Mouse (Mus musculus): ENCODE measurements around the gene Ppia. TPM values are rescaled to one million over a fixed set of nuclear protein-coding genes. Genes with fewer than 3 reads are reported as not detected.

The Ppia gene
- polyA plus RNA-seq, 1 experiment from 2014 or later = 4,008 TPM

DNA sequence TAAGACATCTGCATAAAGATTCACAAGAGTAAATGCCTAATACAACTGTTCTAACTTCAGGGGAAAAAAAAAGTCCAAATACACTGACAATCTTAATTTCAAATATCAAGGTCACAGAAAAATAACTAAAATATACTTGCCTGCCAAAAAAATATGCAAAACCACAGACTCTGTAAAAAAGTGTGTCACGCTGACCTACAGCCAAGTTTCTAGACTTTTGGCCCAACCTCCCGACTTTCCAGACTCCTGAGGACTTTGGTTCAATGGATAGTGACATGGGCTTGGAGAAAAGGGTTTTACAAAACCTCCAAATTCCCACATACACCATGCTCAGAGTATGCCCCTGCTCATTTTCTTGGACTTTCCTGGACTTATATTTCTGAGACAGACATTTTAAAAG, 53.3 kb downstream of the Ppia start:
- Histone ChIP-seq H3K27me3 (ENCODE audit: control insufficient read depth, insufficient read depth, low read depth, low read length) (no peaks in the 10 kb centered on the region), H3K4me2 (ENCODE audit: low read length) (no peak overlapping the region), H3K9me3 (replicated peaks; ENCODE audit: control insufficient read depth, low read length, poor library complexity, severe bottlenecking) (no peaks in the 10 kb centered on the region), H3K27ac (ENCODE audit: low read length) (no peak overlapping the region), H3K4me3 (ENCODE audit: low read depth, low read length) (no peak overlapping the region), H3K4me1 (ENCODE audit: control insufficient read depth, insufficient read depth, low read length) (peaks cover 46% of the 10 kb centered on the region), H3K36me3 (ENCODE audit: control insufficient read depth, insufficient read depth, low read length) (peaks cover 8% of the 10 kb centered on the region; the same call in 1 of the 2 replicates), H3K9ac (ENCODE audit: low read depth, low read length) (no peak overlapping the region)
- 69% methylated on average over 2 of the region's 2 CpGs for WGBS
- no peak for ATAC-seq

Small RNA genes lying within 50 kb of the gene (microRNA-seq; reads per million reads assigned to microRNA genes)
- 3.3 reads per million, percentile 16 among the genes with 10 or more reads in this experiment for gene Mir7651

Other genes with a start within 250 kb of the Ppia start
- gene A730071L15Rik, start 215.4 kb upstream of the Ppia start, polyA plus RNA-seq (2015; fragmentation: Nextera tagmentation; extraction: Ambion mirVana) = 0.51 and 0.63 TPM in 2 replicates
- 80.2 TPM in 2 replicates for gene Nudcd3, start 215.0 kb upstream of the Ppia start, polyA plus RNA-seq (2015; fragmentation: Nextera tagmentation; extraction: Ambion mirVana)
- gene Npc1l1, start 185.3 kb upstream of the Ppia start, polyA plus RNA-seq (2015; fragmentation: Nextera tagmentation; extraction: Ambion mirVana) = 0.08 and 0.14 TPM in 2 replicates
- gene Ddx56, start 147.7 kb upstream of the Ppia start, polyA plus RNA-seq (2015; fragmentation: Nextera tagmentation; extraction: Ambion mirVana) = 68.9 and 70.1 TPM in 2 replicates
- 115 and 118 TPM in 2 replicates for gene Tmed4, start 140.6 kb upstream of the Ppia start, polyA plus RNA-seq (2015; fragmentation: Nextera tagmentation; extraction: Ambion mirVana)
- gene Ogdh, start 123.8 kb upstream of the Ppia start, polyA plus RNA-seq (2015; fragmentation: Nextera tagmentation; extraction: Ambion mirVana) = 125 and 127 TPM in 2 replicates
- 30.2 and 33.4 TPM in 2 replicates for gene Zmiz2, start 26.4 kb upstream of the Ppia start, polyA plus RNA-seq (2015; fragmentation: Nextera tagmentation; extraction: Ambion mirVana)
- 203 and 224 TPM in 2 replicates for gene H2afv, start 29.0 kb downstream of the Ppia start, polyA plus RNA-seq (2015; fragmentation: Nextera tagmentation; extraction: Ambion mirVana)
- gene Purb, start 60.5 kb downstream of the Ppia start, polyA plus RNA-seq (2015; fragmentation: Nextera tagmentation; extraction: Ambion mirVana) = 11.2 and 11.7 TPM in 2 replicates
- gene Myo1g, start 105.5 kb downstream of the Ppia start, polyA plus RNA-seq (2015; fragmentation: Nextera tagmentation; extraction: Ambion mirVana) = 0.19 and 0.53 TPM in 2 replicates
- 81.4 and 84.3 TPM in 2 replicates for gene Ccm2, start 131.4 kb downstream of the Ppia start, polyA plus RNA-seq (2015; fragmentation: Nextera tagmentation; extraction: Ambion mirVana)
- gene Nacad, start 190.6 kb downstream of the Ppia start, polyA plus RNA-seq (2015; fragmentation: Nextera tagmentation; extraction: Ambion mirVana) = 85.0 and 89.0 TPM in 2 replicates
- gene Tbrg4, start 210.6 kb downstream of the Ppia start, polyA plus RNA-seq (2015; fragmentation: Nextera tagmentation; extraction: Ambion mirVana) = 29.0 and 29.1 TPM in 2 replicates
- not detected in 2 replicates for gene Wap, start 223.2 kb downstream of the Ppia start, polyA plus RNA-seq (2015; fragmentation: Nextera tagmentation; extraction: Ambion mirVana)
- gene Ramp3, start 243.1 kb downstream of the Ppia start, polyA plus RNA-seq (2015; fragmentation: Nextera tagmentation; extraction: Ambion mirVana) = 12.3 and 13.1 TPM in 2 replicates

Data from midbrain, embryonic 16.5 days (tissue).